Mouse (Mus musculus): Measurements from ENCODE around the gene Ube2cbp. TPM values are rescaled to one million over a fixed set of nuclear protein-coding genes. Genes with fewer than 3 reads are reported as not detected.

Gene Ube2cbp
- total and polyA plus RNA-seq, 2 experiments from 2014 or later, result 2.6 to 5.7 TPM

GRCm38 (mm10) chr9:86447431-86447830 lies 17.3 kb downstream of the Ube2cbp start:
- Histone ChIP-seq H3K27me3 (ENCODE audit: control insufficient read depth, insufficient read depth, low read length) (no peaks in the 10 kb centered on the region), H3K36me3 (replicated peaks; ENCODE audit: control insufficient read depth, insufficient read depth, low read length) (no peaks in the 10 kb centered on the region), H3K4me2 (ENCODE audit: low read depth, low read length) (no peak overlapping the region), H3K9me3 (replicated peaks; ENCODE audit: control insufficient read depth, low read length) (0 out of 2 replicates have a peak, but pooled peaks cover 5% of the 10 kb centered on the region), H3K4me3 (ENCODE audit: low read depth, low read length) (no peak overlapping the region), H3K9ac (replicated peaks; ENCODE audit: low read depth, low read length) (no peak overlapping the region), H3K27ac (ENCODE audit: low read depth) (no peak overlapping the region), H3K4me1 (ENCODE audit: control insufficient read depth, insufficient read depth) (no peaks in the 10 kb centered on the region)
- ATAC-seq (ENCODE audit: insufficient read depth, low read depth), result no peak
- TF ChIP-seq EP300 (IDR thresholded peaks at IDR 0.05; ENCODE audit: low read depth) (no peak), CTCF (IDR thresholded peaks at IDR 0.05; ENCODE audit: low read depth) (no peak)
- 70% methylated on average over 8 of the region's 8 CpGs for WGBS
- no peak for DNase-seq (ENCODE audit: low spot score)

GRCm38 (mm10) chr9:86446847-86447246 lies 17.9 kb downstream of the Ube2cbp start:
- Histone ChIP-seq H3K4me3 (ENCODE audit: low read depth, low read length) (no peak overlapping the region), H3K4me2 (ENCODE audit: low read depth, low read length) (no peak overlapping the region), H3K9me3 (replicated peaks; ENCODE audit: control insufficient read depth, low read length) (0 out of 2 replicates have a peak, but pooled peaks cover 5% of the 10 kb centered on the region), H3K27ac (ENCODE audit: low read depth) (no peak overlapping the region), H3K4me1 (ENCODE audit: control insufficient read depth, insufficient read depth) (no peaks in the 10 kb centered on the region), H3K27me3 (ENCODE audit: control insufficient read depth, insufficient read depth, low read length) (no peaks in the 10 kb centered on the region), H3K36me3 (replicated peaks; ENCODE audit: control insufficient read depth, insufficient read depth, low read length) (no peaks in the 10 kb centered on the region), H3K9ac (replicated peaks; ENCODE audit: low read depth, low read length) (no peak overlapping the region)
- DNase-seq (ENCODE audit: low spot score) (no peak), ATAC-seq (ENCODE audit: insufficient read depth, low read depth) (no peak)
- TF ChIP-seq CTCF (IDR thresholded peaks at IDR 0.05; ENCODE audit: low read depth), result no peak
- no peak for TF ChIP-seq EP300 (IDR thresholded peaks at IDR 0.05; ENCODE audit: low read depth)
- 71% methylated on average over 7 of the region's 7 CpGs for WGBS

- Histone ChIP-seq H3K9ac (replicated peaks; ENCODE audit: low read depth, low read length) (no peak overlapping the region), H3K4me3 (ENCODE audit: low read depth, low read length) (no peak overlapping the region), H3K27ac (ENCODE audit: low read depth) (no peak overlapping the region), H3K4me2 (ENCODE audit: low read depth, low read length) (no peak overlapping the region), H3K27me3 (ENCODE audit: control insufficient read depth, insufficient read depth, low read length) (no peaks in the 10 kb centered on the region), H3K9me3 (replicated peaks; ENCODE audit: control insufficient read depth, low read length) (0 out of 2 replicates have a peak, but pooled peaks cover 5% of the 10 kb centered on the region), H3K4me1 (ENCODE audit: control insufficient read depth, insufficient read depth) (no peaks in the 10 kb centered on the region), H3K36me3 (replicated peaks; ENCODE audit: control insufficient read depth, insufficient read depth, low read length) (no peaks in the 10 kb centered on the region)
- no peak for TF ChIP-seq EP300 (IDR thresholded peaks at IDR 0.05; ENCODE audit: low read depth)
- TF ChIP-seq CTCF (IDR thresholded peaks at IDR 0.05; ENCODE audit: low read depth), result no peak
- ATAC-seq (ENCODE audit: insufficient read depth, low read depth), result no peak
- DNase-seq (ENCODE audit: low spot score), result no peak
- WGBS, result 74% methylated on average over 4 of the region's 4 CpGs
These were observed 22.5 kb downstream of the Ube2cbp start for GRCm38 (mm10) chr9:86442248-86442647.

- DNase-seq (ENCODE audit: low spot score), result peak; percentile 28
- Histone ChIP-seq H3K9me3 (replicated peaks; ENCODE audit: control insufficient read depth, low read length) (no peaks in the 10 kb centered on the region), H3K4me2 (ENCODE audit: low read depth, low read length) (peak overlapping the region; percentile 50), H3K9ac (replicated peaks; ENCODE audit: low read depth, low read length) (no peak overlapping the region), H3K27ac (ENCODE audit: low read depth) (peak overlapping the region; percentile 50), H3K36me3 (replicated peaks; ENCODE audit: control insufficient read depth, insufficient read depth, low read length) (no peaks in the 10 kb centered on the region), H3K4me3 (ENCODE audit: low read depth, low read length) (peak overlapping the region; percentile 37), H3K4me1 (ENCODE audit: control insufficient read depth, insufficient read depth) (no peaks in the 10 kb centered on the region), H3K27me3 (ENCODE audit: control insufficient read depth, insufficient read depth, low read length) (no peaks in the 10 kb centered on the region)
- TF ChIP-seq CTCF (IDR thresholded peaks at IDR 0.05; ENCODE audit: low read depth), result no peak
- TF ChIP-seq EP300 (IDR thresholded peaks at IDR 0.05; ENCODE audit: low read depth), result no peak
- ATAC-seq (ENCODE audit: insufficient read depth, low read depth), result peak; percentile 49
- 37% methylated on average over 11 of the region's 11 CpGs for WGBS
These were observed 26.3 kb downstream of the Ube2cbp start for GRCm38 (mm10) chr9:86438337-86439009.

DNA sequence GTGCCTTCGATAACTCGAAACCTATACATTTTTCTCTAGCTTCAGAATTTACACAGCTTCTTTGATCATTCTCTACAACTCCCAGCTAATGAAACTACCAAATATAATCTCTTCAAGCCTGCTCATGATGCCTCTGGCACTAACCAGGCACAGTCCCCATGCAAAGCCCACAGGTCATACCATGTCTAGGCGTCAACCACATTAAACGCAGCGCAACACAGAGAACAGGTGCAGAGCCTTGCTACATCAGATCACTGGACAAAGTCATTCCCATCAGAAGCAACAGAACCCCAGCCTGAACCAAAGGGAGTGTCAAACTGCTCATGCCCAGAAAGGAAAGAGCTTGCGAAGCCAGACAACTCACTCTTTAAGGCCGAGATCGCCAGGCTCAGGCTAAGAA lies 28.1 kb downstream of the Ube2cbp start:
- TF ChIP-seq CTCF (IDR thresholded peaks at IDR 0.05; ENCODE audit: low read depth) (no peak), EP300 (IDR thresholded peaks at IDR 0.05; ENCODE audit: low read depth) (no peak)
- H3K27me3 ChIP-seq (ENCODE audit: control insufficient read depth, insufficient read depth, low read length), result no peaks in the 10 kb centered on the region
- ATAC-seq (ENCODE audit: insufficient read depth, low read depth) (no peak), DNase-seq (ENCODE audit: low spot score) (no peak)
- H3K4me2 ChIP-seq (ENCODE audit: low read depth, low read length), result no peak overlapping the region
- no peak overlapping the region for H3K4me3 ChIP-seq (ENCODE audit: low read depth, low read length)
- H3K27ac ChIP-seq (ENCODE audit: low read depth), result no peak overlapping the region
- H3K9ac ChIP-seq (replicated peaks; ENCODE audit: low read depth, low read length), result no peak overlapping the region
- H3K4me1 ChIP-seq (ENCODE audit: control insufficient read depth, insufficient read depth), result no peaks in the 10 kb centered on the region
- 95% methylated on average over 8 of the region's 8 CpGs for WGBS
- H3K9me3 ChIP-seq (replicated peaks; ENCODE audit: control insufficient read depth, low read length), result no peaks in the 10 kb centered on the region
- no peaks in the 10 kb centered on the region for H3K36me3 ChIP-seq (replicated peaks; ENCODE audit: control insufficient read depth, insufficient read depth, low read length)

DNA sequence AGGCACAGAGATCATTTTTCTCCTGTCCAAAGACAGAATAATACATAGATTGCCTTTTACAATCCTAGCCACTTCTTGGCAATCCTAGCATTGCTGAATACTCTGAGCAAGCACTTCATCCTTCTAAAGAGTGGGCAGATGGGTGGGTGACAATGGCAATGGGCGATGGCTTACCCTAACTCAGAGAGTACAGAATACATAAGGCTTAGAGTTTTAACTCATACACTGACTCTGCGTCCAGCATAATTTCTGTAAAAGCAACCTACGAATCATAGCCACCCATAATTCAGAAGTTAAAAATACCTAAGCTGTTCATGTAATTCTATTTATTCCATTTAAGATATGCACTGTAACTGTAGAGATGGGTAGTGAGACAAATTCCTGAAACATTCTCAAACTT lies 29.2 kb downstream of the Ube2cbp start:
- H3K27me3 ChIP-seq (ENCODE audit: control insufficient read depth, insufficient read depth, low read length), result no peaks in the 10 kb centered on the region
- 92% methylated on average over 3 of the region's 3 CpGs for WGBS
- H3K4me1 ChIP-seq (ENCODE audit: control insufficient read depth, insufficient read depth), result no peaks in the 10 kb centered on the region
- H3K9ac ChIP-seq (replicated peaks; ENCODE audit: low read depth, low read length), result no peak overlapping the region
- no peak overlapping the region for H3K4me3 ChIP-seq (ENCODE audit: low read depth, low read length)
- no peak for TF ChIP-seq CTCF (IDR thresholded peaks at IDR 0.05; ENCODE audit: low read depth)
- no peak for TF ChIP-seq EP300 (IDR thresholded peaks at IDR 0.05; ENCODE audit: low read depth)
- H3K27ac ChIP-seq (ENCODE audit: low read depth), result no peak overlapping the region
- H3K9me3 ChIP-seq (replicated peaks; ENCODE audit: control insufficient read depth, low read length), result no peaks in the 10 kb centered on the region
- no peak overlapping the region for H3K4me2 ChIP-seq (ENCODE audit: low read depth, low read length)
- H3K36me3 ChIP-seq (replicated peaks; ENCODE audit: control insufficient read depth, insufficient read depth, low read length), result no peaks in the 10 kb centered on the region
- ATAC-seq (ENCODE audit: insufficient read depth, low read depth), result no peak
- DNase-seq (ENCODE audit: low spot score), result no peak
